In genomic region chr19:58911386-58911785, GRCm38 (mm10) we compare ENCODE assay signal across 8 mouse cellular contexts. TPM values are rescaled to one million over a fixed set of nuclear protein-coding genes. Genes with fewer than 3 reads are reported as not detected.
DNase-seq lines count a peak whose midpoint lies in the region; ATAC-seq and TF ChIP-seq lines count a peak whose summit lies in the region.

No protein-coding gene starts in this region.

- H3K4me1 ChIP-seq in embryonic facial prominence, embryonic 10.5 days: peaks cover 26% of the 10 kb centered on the region
- H3K4me1 ChIP-seq in kidney, adult 2 months (ENCODE audit: control insufficient read depth, insufficient read depth, low read length): no peaks in the 10 kb centered on the region
- no peaks in the 10 kb centered on the region for H3K4me1 ChIP-seq in limb, embryonic 13.5 days
- 0 out of 2 replicates have a peak, but pooled peaks cover 5% of the 10 kb centered on the region for H3K4me1 ChIP-seq in midbrain, embryonic 16.5 days (ENCODE audit: control insufficient read depth, insufficient read depth, low read length)
- no peaks in the 10 kb centered on the region for H3K4me1 ChIP-seq in stomach, embryonic 15.5 days

- peak overlapping the region; percentile 76 for H3K27ac ChIP-seq in embryonic facial prominence, embryonic 10.5 days (replicated peaks)
- no peak overlapping the region for H3K27ac ChIP-seq in kidney, adult 2 months (ENCODE audit: insufficient read depth, low read depth, low read length)
- no peak overlapping the region for H3K27ac ChIP-seq in limb, embryonic 13.5 days
- H3K27ac ChIP-seq in midbrain, embryonic 16.5 days (ENCODE audit: low read length): no peak overlapping the region
- H3K27ac ChIP-seq in stomach, embryonic 15.5 days: no peak overlapping the region

- H3K9ac ChIP-seq in limb, embryonic 13.5 days: peak overlapping the region; percentile 61; the same call in 1 of the 2 replicates
- H3K9ac ChIP-seq in midbrain, embryonic 16.5 days (ENCODE audit: low read depth, low read length): peak overlapping the region; percentile 27; the same call in 1 of the 2 replicates
- H3K9ac ChIP-seq in stomach, embryonic 15.5 days: no peak overlapping the region

- no peaks in the 10 kb centered on the region for H3K36me3 ChIP-seq in embryonic facial prominence, embryonic 10.5 days (replicated peaks)
- H3K36me3 ChIP-seq in kidney, adult 2 months (ENCODE audit: control insufficient read depth, insufficient read depth, low read length): no peaks in the 10 kb centered on the region
- H3K36me3 ChIP-seq in limb, embryonic 13.5 days: no peaks in the 10 kb centered on the region
- H3K36me3 ChIP-seq in midbrain, embryonic 16.5 days (ENCODE audit: control insufficient read depth, insufficient read depth, low read length): no peaks in the 10 kb centered on the region
- H3K36me3 ChIP-seq in stomach, embryonic 15.5 days: no peaks in the 10 kb centered on the region

- peaks cover 44% of the 10 kb centered on the region for H3K27me3 ChIP-seq in embryonic facial prominence, embryonic 10.5 days (replicated peaks; ENCODE audit: low read depth, poor library complexity, severe bottlenecking)
- no peaks in the 10 kb centered on the region for H3K27me3 ChIP-seq in kidney, adult 2 months (replicated peaks; ENCODE audit: control insufficient read depth, insufficient read depth, low read length)
- peaks cover 25% of the 10 kb centered on the region for H3K27me3 ChIP-seq in limb, embryonic 13.5 days
- H3K27me3 ChIP-seq in midbrain, embryonic 16.5 days (ENCODE audit: control insufficient read depth, insufficient read depth, low read depth, low read length): 0 out of 2 replicates have a peak, but pooled peaks cover 3% of the 10 kb centered on the region
- no peaks in the 10 kb centered on the region for H3K27me3 ChIP-seq in stomach, embryonic 15.5 days (replicated peaks)

- peak overlapping the region; percentile 67 for H3K4me2 ChIP-seq in limb, embryonic 13.5 days (replicated peaks)
- peak overlapping the region; percentile 57 for H3K4me2 ChIP-seq in midbrain, embryonic 16.5 days (ENCODE audit: low read length)
- H3K4me2 ChIP-seq in stomach, embryonic 15.5 days: peak overlapping the region; percentile 57

- H3K4me3 ChIP-seq in embryonic facial prominence, embryonic 10.5 days: peak overlapping the region; percentile 57
- no peak overlapping the region for H3K4me3 ChIP-seq in kidney, adult 2 months (ENCODE audit: insufficient read depth, low read depth, low read length)
- H3K4me3 ChIP-seq in limb, embryonic 13.5 days: peak overlapping the region; percentile 46
- peak overlapping the region; percentile 28 for H3K4me3 ChIP-seq in midbrain, embryonic 16.5 days (ENCODE audit: low read depth, low read length)
- H3K4me3 ChIP-seq in stomach, embryonic 15.5 days (replicated peaks): peak overlapping the region; percentile 37

- no peaks in the 10 kb centered on the region for H3K9me3 ChIP-seq in embryonic facial prominence, embryonic 10.5 days
- H3K9me3 ChIP-seq in limb, embryonic 13.5 days: no peaks in the 10 kb centered on the region
- H3K9me3 ChIP-seq in midbrain, embryonic 16.5 days (replicated peaks; ENCODE audit: control insufficient read depth, low read length, poor library complexity, severe bottlenecking): no peaks in the 10 kb centered on the region
- H3K9me3 ChIP-seq in stomach, embryonic 15.5 days: no peaks in the 10 kb centered on the region

- TF ChIP-seq CTCF in kidney, adult 2 months (conservative IDR thresholded peaks at IDR 0.05; ENCODE audit: insufficient read depth, insufficient read length, low read depth, low read length): peak; percentile 64

- peak; percentile 14 to 57 for DNase-seq in urinary bladder, adult 18-20 months (ENCODE audit: low spot score in 2 of 2)
- no peak for DNase-seq in urinary bladder, postnatal 10 days (ENCODE audit: low spot score)
- peak; percentile 86 for DNase-seq in embryonic facial prominence, embryonic 10.5 days (ENCODE audit: low spot score)
- peak; percentile 28 for DNase-seq in heart, adult 8-10 months (ENCODE audit: low spot score)
- DNase-seq in kidney, adult 2 months: peak; percentile 55

- WGBS in embryonic facial prominence, embryonic 10.5 days: 11% methylated on average over 9 of the region's 9 CpGs
- WGBS in kidney, adult 2 months: 11% methylated on average over 9 of the region's 9 CpGs
- WGBS in limb, embryonic 13.5 days: 11% methylated on average over 9 of the region's 9 CpGs
- WGBS in midbrain, embryonic 16.5 days: 8% methylated on average over 9 of the region's 9 CpGs
- WGBS in stomach, embryonic 15.5 days: 8% methylated on average over 9 of the region's 9 CpGs

- TF ChIP-seq POLR2A in kidney, adult 2 months (IDR thresholded peaks at IDR 0.05; ENCODE audit: low read depth, low read length): no peak

- peak; percentile 59; the same call in 1 of the 2 replicates for ATAC-seq in limb, embryonic 13.5 days (ENCODE audit: low FRiP score, low read depth)
- ATAC-seq in midbrain, embryonic 16.5 days: peak; percentile 67
- ATAC-seq in stomach, embryonic 15.5 days (ENCODE audit: insufficient read depth, low FRiP score, low read depth): no peak

RNA-seq across cellular contexts. Expression of gene Eno4, which starts 31.8 kb away (rescaled TPM):
- polyA plus RNA-seq in embryonic facial prominence, embryonic 10.5 days (2016; fragmentation: Nextera tagmentation; extraction: Ambion mirVana): 1.1 TPM in 2 replicates
- total RNA-seq in heart, adult 8-10 months (2022): under 1 TPM in 1 of 4 experiments, not detected in 3; 0.28 TPM
- polyA plus RNA-seq in kidney, adult 2 months (2012; rRNA removed): 0.08 and 0.31 TPM in 2 replicates
- polyA plus RNA-seq in limb, embryonic 13.5 days (2015; fragmentation: Nextera tagmentation; extraction: Ambion mirVana): 0.37 and 0.42 TPM in 2 replicates
- 1.9 and 2.2 TPM in 2 replicates for polyA plus RNA-seq in midbrain, embryonic 16.5 days (2015; fragmentation: Nextera tagmentation; extraction: Ambion mirVana)
- 0.26 and 0.63 TPM in 2 replicates for polyA plus RNA-seq in stomach, embryonic 15.5 days (2015; fragmentation: Nextera tagmentation; extraction: Ambion mirVana)

RNA-seq across cellular contexts. Expression of gene Hspa12a, which starts 32.1 kb away (rescaled TPM):
- 8.1 TPM in 2 replicates for polyA plus RNA-seq in embryonic facial prominence, embryonic 10.5 days (2016; fragmentation: Nextera tagmentation; extraction: Ambion mirVana)
- 10 to 100 TPM; 14.7 to 21.9 (median 17.6) TPM for total RNA-seq in heart, adult 8-10 months (2022)
- 17.9 and 21.6 TPM in 2 replicates for polyA plus RNA-seq in kidney, adult 2 months (2012; rRNA removed)
- polyA plus RNA-seq in limb, embryonic 13.5 days (2015; fragmentation: Nextera tagmentation; extraction: Ambion mirVana): 5.0 TPM in 2 replicates
- polyA plus RNA-seq in midbrain, embryonic 16.5 days (2015; fragmentation: Nextera tagmentation; extraction: Ambion mirVana): 50.6 and 57.9 TPM in 2 replicates
- polyA plus RNA-seq in stomach, embryonic 15.5 days (2015; fragmentation: Nextera tagmentation; extraction: Ambion mirVana): 5.2 and 6.0 TPM in 2 replicates
